Mouse (Mus musculus) hindbrain, postnatal 0 days (tissue): ENCODE data around the gene Corin. TPM values are rescaled to one million over a fixed set of nuclear protein-coding genes. Genes with fewer than 3 reads are reported as not detected.

ENCODE experiments used
- ATAC-seq: fragments of 200-750 bp; cut with Nextera tagmentation; 2 replicates; pipeline ENCODE4 v1.8.0; 2017; ENCODE audit warnings: mild to moderate bottlenecking, moderate TSS enrichment, moderate library complexity
- DNase-seq: peaks from one replicate; pipeline ENCODE4 v3.0.0-alpha.2; 2015; ENCODE audit warnings: low spot score
- H3K27ac ChIP-seq: fragments of 300-500 bp; sonication (generic); 2 replicates; pipeline ENCODE4 v1.5.1; 2014; ENCODE audit warnings: mild to moderate bottlenecking
- H3K27me3 ChIP-seq: fragments of 300-500 bp; sonication (generic); 2 replicates; pipeline ENCODE4 v1.6.1; 2014; ENCODE audit warnings: low read length, mixed read lengths; ENCODE audit not compliant: insufficient read depth
- H3K36me3 ChIP-seq: fragments of 300-500 bp; sonication (generic); 2 replicates; pipeline ENCODE4 v1.6.1; 2014; ENCODE audit warnings: low read length, mixed read lengths; ENCODE audit not compliant: insufficient read depth
- H3K4me1 ChIP-seq: fragments of 300-500 bp; sonication (generic); 2 replicates; pipeline ENCODE4 v1.6.1; 2014; ENCODE audit warnings: antibody characterized with exemption, low read length, mixed read lengths; ENCODE audit not compliant: insufficient read depth
- H3K4me2 ChIP-seq: fragments of 300-500 bp; sonication (generic); 2 replicates; pipeline ENCODE4 v1.6.1; 2014; ENCODE audit warnings: low read depth, mild to moderate bottlenecking, low read length, moderate library complexity, mixed read lengths
- H3K4me3 ChIP-seq: fragments of 300-500 bp; sonication (generic); 2 replicates; pipeline ENCODE4 v1.5.1; 2014; ENCODE audit warnings: low read length
- H3K9ac ChIP-seq: fragments of 300-500 bp; sonication (generic); replicated peaks from 2 replicates; pipeline ENCODE4 v1.6.1; 2014; ENCODE audit warnings: mild to moderate bottlenecking, low read length, moderate library complexity, mixed read lengths
- H3K9me3 ChIP-seq: fragments of 300-500 bp; sonication (generic); 2 replicates; pipeline ENCODE4 v1.6.1; 2016; ENCODE audit warnings: low read length, mixed read lengths
- CTCF ChIP-seq: IDR thresholded peaks from 2 replicates; pipeline ENCODE4 v1.5.1; 2016; ENCODE audit warnings: antibody characterized with exemption, control low read depth, low read depth
- WGBS: fragments of 180-500 bp; shearing (Covaris S2); extraction: QIAGEN DNeasy Blood & Tissue Kit; methylation state at CpG from one replicate; pipeline ENCODE4 v1.1.7; 2014; 5-methylcytosine and 5-hydroxymethylcytosine counted together
- polyA plus RNA-seq: library from polyadenylated mRNA; unstranded; fragments of >200 nt; fragmentation: Nextera tagmentation; extraction: Ambion mirVana; gene quantifications from 2 replicates; pipeline ENCODE4 v1.2.1, GENCODE M21; 2015
- total RNA-seq: library from RNA; depleted of rRNA; stranded (reverse); fragments of >200 nt; gene quantifications from 2 replicates; pipeline ENCODE4 v1.2.3, GENCODE M21; 2014

Gene Corin
- total and polyA plus RNA-seq, 2 experiments from 2014 or later = 0.71 to 1.1 TPM

DNA sequence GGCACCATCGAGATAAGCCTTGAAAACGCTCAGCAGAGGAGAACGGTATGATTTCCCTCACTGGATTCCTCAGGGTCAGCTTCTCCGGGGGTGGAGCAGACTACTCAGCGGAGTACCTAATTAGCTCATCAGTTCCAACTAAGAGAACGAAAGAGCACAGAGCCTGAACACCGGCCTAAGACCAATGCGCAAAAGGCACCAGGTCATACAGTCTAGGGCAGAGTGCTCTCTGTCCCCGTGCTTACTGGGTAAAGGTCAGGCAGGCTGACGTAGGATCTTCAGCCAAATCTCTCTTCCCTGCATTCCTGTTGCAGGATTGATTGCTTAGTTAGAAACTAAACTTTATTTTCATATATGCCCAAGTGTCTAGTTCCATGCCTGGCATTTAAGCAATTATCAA, 6.0 kb downstream of the Corin start:
- Histone ChIP-seq H3K4me3 (no peak overlapping the region), H3K9me3 (no peaks in the 10 kb centered on the region), H3K4me1 (no peaks in the 10 kb centered on the region), H3K4me2 (no peak overlapping the region), H3K9ac (no peak overlapping the region), H3K27ac (no peak overlapping the region), H3K27me3 (peaks cover 3% of the 10 kb centered on the region; the same call in 1 of the 2 replicates), H3K36me3 (no peaks in the 10 kb centered on the region)
- ATAC-seq (no peak), DNase-seq (no peak)
- TF ChIP-seq CTCF = no peak
- 72% methylated on average over 10 of the region's 10 CpGs for WGBS

DNA sequence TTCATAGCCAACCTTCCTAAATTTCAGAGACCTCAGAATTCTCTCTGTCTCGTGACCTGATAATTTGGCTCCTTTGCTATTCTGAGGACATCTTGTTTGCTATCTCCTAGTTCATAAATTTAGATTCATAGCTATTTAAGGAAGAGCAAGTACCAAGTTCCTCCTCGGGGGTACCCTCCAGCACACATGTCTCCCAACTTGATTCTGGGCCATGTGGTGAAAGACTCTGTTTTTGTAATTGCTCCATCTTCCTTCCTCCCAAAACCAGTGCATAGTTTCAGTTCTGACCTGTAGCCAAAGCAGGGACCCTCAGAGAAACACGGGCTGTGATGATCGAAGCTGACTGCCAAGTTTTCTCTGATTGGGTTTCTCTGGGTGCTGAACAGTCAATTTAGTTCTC, 7.5 kb downstream of the Corin start:
- DNase-seq (no peak), ATAC-seq (no peak)
- H3K27ac ChIP-seq = no peak overlapping the region
- no peaks in the 10 kb centered on the region for H3K27me3 ChIP-seq
- no peak for TF ChIP-seq CTCF
- no peak overlapping the region for H3K4me2 ChIP-seq
- 71% methylated on average over 4 of the region's 4 CpGs for WGBS
- H3K9ac ChIP-seq = no peak overlapping the region
- no peaks in the 10 kb centered on the region for H3K9me3 ChIP-seq
- H3K36me3 ChIP-seq = no peaks in the 10 kb centered on the region
- no peaks in the 10 kb centered on the region for H3K4me1 ChIP-seq
- H3K4me3 ChIP-seq = no peak overlapping the region

DNA sequence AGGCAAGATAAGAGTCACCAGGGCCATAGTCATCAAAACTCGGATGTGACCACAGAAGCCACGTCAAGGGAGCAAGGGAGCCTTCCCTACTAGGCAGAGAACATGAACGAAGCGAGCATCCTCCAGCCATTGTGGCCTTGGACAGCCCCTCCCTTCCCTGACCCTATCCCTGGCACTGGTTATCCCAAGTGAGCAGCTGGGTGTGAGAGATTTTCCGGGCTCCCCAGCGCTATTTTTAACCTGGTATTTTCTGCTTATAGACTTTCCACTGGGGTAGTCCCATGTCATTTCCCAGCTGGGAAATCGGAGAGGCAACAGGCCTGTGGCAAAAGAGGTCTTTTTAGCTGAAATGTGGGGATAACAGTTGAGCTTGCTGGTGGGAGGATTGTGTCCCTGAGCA, 10.4 kb downstream of the Corin start:
- H3K36me3 ChIP-seq = no peaks in the 10 kb centered on the region
- DNase-seq (no peak), ATAC-seq (no peak)
- H3K4me2 ChIP-seq = no peak overlapping the region
- H3K4me3 ChIP-seq = no peak overlapping the region
- H3K27me3 ChIP-seq = no peaks in the 10 kb centered on the region
- H3K9me3 ChIP-seq = no peaks in the 10 kb centered on the region
- no peak overlapping the region for H3K9ac ChIP-seq
- no peaks in the 10 kb centered on the region for H3K4me1 ChIP-seq
- no peak overlapping the region for H3K27ac ChIP-seq
- WGBS = 79% methylated on average over 7 of the region's 7 CpGs
- no peak for TF ChIP-seq CTCF

DNA sequence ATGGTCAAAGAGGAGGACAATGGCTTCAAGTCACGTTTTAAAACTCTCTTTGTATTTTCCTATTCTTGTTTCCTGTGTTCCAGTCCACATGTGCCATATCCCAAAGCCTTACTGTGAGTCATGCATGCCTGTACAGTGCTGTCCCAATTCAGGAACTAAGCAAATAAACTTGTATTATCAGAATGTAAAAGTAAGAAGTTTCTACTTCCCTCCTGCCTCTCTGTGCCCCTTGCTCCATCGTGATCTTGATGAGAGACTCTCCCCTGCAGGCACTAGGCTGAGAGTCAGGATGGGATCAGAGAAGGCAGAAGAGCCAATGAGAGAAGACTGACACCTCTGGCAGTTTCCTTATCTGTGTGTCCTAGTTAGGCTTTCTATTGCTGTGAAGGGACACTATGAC, 13.0 kb downstream of the Corin start:
- Histone ChIP-seq H3K4me2 (no peak overlapping the region), H3K9me3 (no peaks in the 10 kb centered on the region), H3K27ac (no peak overlapping the region), H3K4me3 (no peak overlapping the region), H3K27me3 (no peaks in the 10 kb centered on the region), H3K36me3 (no peaks in the 10 kb centered on the region), H3K4me1 (no peaks in the 10 kb centered on the region), H3K9ac (no peak overlapping the region)
- 55% methylated on average over 2 of the region's 2 CpGs for WGBS
- TF ChIP-seq CTCF = no peak
- ATAC-seq (no peak), DNase-seq (no peak)

DNA sequence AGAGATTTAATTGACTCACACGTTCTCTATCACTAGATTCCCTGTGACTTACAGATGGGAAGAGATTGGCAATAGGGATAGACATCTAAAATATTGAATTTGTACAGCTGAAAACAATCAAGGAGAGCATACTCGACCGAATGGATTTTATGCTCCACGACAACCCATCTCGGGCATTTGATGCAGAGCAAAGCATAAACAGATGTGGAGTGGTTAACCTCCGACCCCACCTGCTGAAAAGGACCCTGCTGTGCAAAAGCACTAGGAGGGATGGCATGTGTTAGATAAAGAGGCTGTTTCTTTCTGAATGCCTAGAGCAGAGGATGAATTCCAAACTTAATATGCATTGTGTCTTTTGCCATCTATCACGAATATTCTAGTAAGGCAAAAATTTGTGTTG, 23.8 kb downstream of the Corin start:
- no peak for TF ChIP-seq CTCF
- H3K9me3 ChIP-seq = no peaks in the 10 kb centered on the region
- H3K27ac ChIP-seq = no peak overlapping the region
- no peak overlapping the region for H3K4me3 ChIP-seq
- H3K36me3 ChIP-seq = no peaks in the 10 kb centered on the region
- ATAC-seq (no peak), DNase-seq (no peak)
- H3K4me2 ChIP-seq = no peak overlapping the region
- H3K4me1 ChIP-seq = no peaks in the 10 kb centered on the region
- WGBS = 29% methylated on average over 7 of the region's 7 CpGs
- H3K9ac ChIP-seq = no peak overlapping the region
- H3K27me3 ChIP-seq = no peaks in the 10 kb centered on the region

DNA sequence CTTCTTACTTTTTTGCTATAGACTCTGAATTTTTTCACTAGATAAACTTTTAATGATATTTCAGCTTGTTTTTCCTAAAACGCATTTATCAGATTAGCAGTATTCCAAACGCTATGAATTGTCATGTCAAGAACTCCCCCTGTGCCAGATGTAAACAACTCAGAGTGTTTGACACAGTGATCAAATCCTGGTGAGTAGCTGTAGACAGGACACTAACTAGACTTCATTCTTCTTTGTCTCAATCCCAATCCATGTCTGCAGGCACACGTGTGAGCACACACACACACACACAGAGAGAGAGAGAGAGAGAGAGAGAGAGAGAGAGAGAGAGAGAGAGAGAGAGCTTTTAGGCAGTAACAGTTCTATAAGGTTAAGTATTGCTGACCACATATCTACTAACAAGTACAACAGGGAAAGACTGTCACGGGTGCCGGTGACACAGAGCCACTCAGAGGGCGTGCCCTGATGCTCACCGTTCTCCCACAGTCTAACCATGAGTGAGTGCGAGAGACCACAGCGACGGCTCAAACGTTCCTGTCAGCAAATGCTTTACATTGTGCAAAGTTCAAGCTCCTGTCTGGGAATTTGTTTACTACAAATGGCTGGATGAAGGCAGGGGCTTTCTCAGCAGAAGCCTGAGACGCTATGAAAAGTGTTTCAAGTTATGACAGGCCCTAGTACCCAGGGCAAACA, 31.8 kb downstream of the Corin start:
- Histone ChIP-seq H3K27me3 (no peaks in the 10 kb centered on the region), H3K4me3 (no peak overlapping the region), H3K4me1 (no peaks in the 10 kb centered on the region), H3K36me3 (no peaks in the 10 kb centered on the region), H3K4me2 (no peak overlapping the region), H3K9ac (no peak overlapping the region), H3K9me3 (no peaks in the 10 kb centered on the region), H3K27ac (no peak overlapping the region)
- WGBS = 70% methylated on average over 12 of the region's 12 CpGs
- no peak for TF ChIP-seq CTCF
- no peak for DNase-seq
- no peak for ATAC-seq

DNA sequence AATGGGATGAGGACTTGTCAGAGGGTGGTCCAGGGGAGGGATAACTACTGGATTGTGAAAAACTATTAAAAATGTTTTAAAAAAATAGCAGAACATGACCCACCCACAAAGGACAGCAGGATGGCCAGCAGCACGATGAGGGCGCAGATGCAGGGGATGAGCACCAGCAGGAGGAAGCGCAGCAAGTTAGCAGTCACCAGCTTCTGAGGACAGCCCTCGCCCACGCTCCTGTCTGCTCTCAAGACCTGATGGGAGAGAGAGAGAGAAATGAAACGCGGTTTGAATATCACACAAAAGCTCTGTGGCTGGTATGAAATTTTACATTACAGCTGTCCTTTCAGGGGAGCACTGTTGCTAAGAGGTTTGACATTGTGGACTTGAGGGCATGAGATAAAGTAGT, 32.5 kb downstream of the Corin start:
- no peak for ATAC-seq
- 68% methylated on average over 7 of the region's 7 CpGs for WGBS
- TF ChIP-seq CTCF = no peak
- Histone ChIP-seq H3K27ac (no peak overlapping the region), H3K9ac (no peak overlapping the region), H3K4me2 (no peak overlapping the region), H3K9me3 (no peaks in the 10 kb centered on the region), H3K27me3 (no peaks in the 10 kb centered on the region), H3K36me3 (no peaks in the 10 kb centered on the region), H3K4me3 (no peak overlapping the region), H3K4me1 (no peaks in the 10 kb centered on the region)
- DNase-seq = no peak
